Mouse (Mus musculus) intestine, postnatal 0 days (tissue): ENCODE results near the gene Whrn. TPM values are rescaled to one million over a fixed set of nuclear protein-coding genes. Genes with fewer than 3 reads are reported as not detected.

Experiments
- ATAC-seq: fragments of 200-750 bp; cut with Nextera tagmentation; 2 replicates; pipeline ENCODE4 v1.8.0; 2017; ENCODE audit warnings: mild to moderate bottlenecking, moderate TSS enrichment, moderate library complexity
- H3K27ac ChIP-seq: fragments of 300-500 bp; sonication (generic); 2 replicates; pipeline ENCODE4 v1.5.1; 2014; ENCODE audit warnings: mild to moderate bottlenecking, low read depth, low read length, moderate library complexity
- H3K27me3 ChIP-seq: fragments of 300-500 bp; sonication (generic); replicated peaks from 2 replicates; pipeline ENCODE4 v1.6.1; 2014; ENCODE audit warnings: low read length, mixed read lengths; ENCODE audit not compliant: control insufficient read depth, insufficient read depth
- H3K36me3 ChIP-seq: fragments of 300-500 bp; sonication (generic); 2 replicates; pipeline ENCODE4 v1.6.1; 2014; ENCODE audit warnings: mild to moderate bottlenecking, moderate library complexity; ENCODE audit not compliant: control insufficient read depth, insufficient read depth
- H3K4me1 ChIP-seq: fragments of 300-500 bp; sonication (generic); replicated peaks from 2 replicates; pipeline ENCODE4 v1.6.1; 2014; ENCODE audit warnings: antibody characterized with exemption, low read length, mixed read lengths; ENCODE audit not compliant: control insufficient read depth, insufficient read depth
- H3K4me2 ChIP-seq: fragments of 300-500 bp; sonication (generic); replicated peaks from 2 replicates; pipeline ENCODE4 v1.6.1; 2014; ENCODE audit warnings: low read depth, mild to moderate bottlenecking, moderate library complexity
- H3K4me3 ChIP-seq: fragments of 300-500 bp; sonication (generic); 2 replicates; pipeline ENCODE4 v1.5.1; 2014; ENCODE audit warnings: low read depth, low read length
- H3K9ac ChIP-seq: fragments of 300-500 bp; sonication (generic); 2 replicates; pipeline ENCODE4 v1.6.1; 2014; ENCODE audit warnings: mild to moderate bottlenecking, low read depth, low read length
- H3K9me3 ChIP-seq: fragments of 300-500 bp; sonication (generic); 2 replicates; pipeline ENCODE4 v1.6.1; 2016; ENCODE audit warnings: mixed run types; ENCODE audit not compliant: control insufficient read depth
- CTCF ChIP-seq: sonication (generic); IDR thresholded peaks from 2 replicates; pipeline ENCODE4 v1.5.1; 2016; ENCODE audit warnings: low read depth, mild to moderate bottlenecking, control low read depth, antibody characterized with exemption, moderate library complexity
- WGBS: fragments of 180-500 bp; shearing (Covaris S2); extraction: QIAGEN DNeasy Blood & Tissue Kit; methylation state at CpG from one replicate; pipeline ENCODE4 v1.1.7; 2014; 5-methylcytosine and 5-hydroxymethylcytosine counted together
- polyA plus RNA-seq: library from polyadenylated mRNA; unstranded; fragments of >200 nt; fragmentation: Nextera tagmentation; extraction: Ambion mirVana; gene quantifications from 2 replicates; pipeline ENCODE4 v1.2.1, GENCODE M21; 2015

Whrn gene
- polyA plus RNA-seq, 1 experiment from 2014 or later: 1.3 TPM

GRCm38 (mm10) chr4:63450551-63450950 lies 45.2 kb downstream of the Whrn start:
- Histone ChIP-seq H3K9me3 (peaks cover 7% of the 10 kb centered on the region; the same call in 1 of the 2 replicates), H3K36me3 (no peaks in the 10 kb centered on the region), H3K4me1 (no peaks in the 10 kb centered on the region), H3K27ac (no peak overlapping the region), H3K4me3 (no peak overlapping the region), H3K4me2 (no peak overlapping the region), H3K27me3 (no peaks in the 10 kb centered on the region), H3K9ac (no peak overlapping the region)
- TF ChIP-seq CTCF: no peak
- no peak for ATAC-seq
- 80% methylated on average over 5 of the region's 5 CpGs for WGBS

- Histone ChIP-seq H3K36me3 (no peaks in the 10 kb centered on the region), H3K4me2 (no peak overlapping the region), H3K4me1 (no peaks in the 10 kb centered on the region), H3K4me3 (no peak overlapping the region), H3K9me3 (peaks cover 7% of the 10 kb centered on the region; the same call in 1 of the 2 replicates), H3K27ac (no peak overlapping the region), H3K9ac (no peak overlapping the region), H3K27me3 (no peaks in the 10 kb centered on the region)
- WGBS: 83% methylated on average over 10 of the region's 10 CpGs
- no peak for TF ChIP-seq CTCF
- no peak for ATAC-seq
Measured at GRCm38 (mm10) chr4:63444362-63445066, 51.3 kb downstream of the Whrn start.

- Histone ChIP-seq H3K36me3 (no peaks in the 10 kb centered on the region), H3K9me3 (0 out of 2 replicates have a peak, but pooled peaks cover 4% of the 10 kb centered on the region), H3K27me3 (no peaks in the 10 kb centered on the region), H3K9ac (no peak overlapping the region), H3K27ac (no peak overlapping the region), H3K4me2 (no peak overlapping the region), H3K4me3 (no peak overlapping the region), H3K4me1 (no peaks in the 10 kb centered on the region)
- TF ChIP-seq CTCF: no peak
- no peak for ATAC-seq
- 93% methylated on average over 2 of the region's 2 CpGs for WGBS
Measured at GRCm38 (mm10) chr4:63443101-63443500, 52.7 kb downstream of the Whrn start.

- no peak for ATAC-seq
- no peak overlapping the region for H3K4me3 ChIP-seq
- H3K27me3 ChIP-seq: no peaks in the 10 kb centered on the region
- 0 out of 2 replicates have a peak, but pooled peaks cover 4% of the 10 kb centered on the region for H3K9me3 ChIP-seq
- no peaks in the 10 kb centered on the region for H3K4me1 ChIP-seq
- TF ChIP-seq CTCF: no peak
- WGBS: 92% methylated on average over 7 of the region's 7 CpGs
- no peaks in the 10 kb centered on the region for H3K36me3 ChIP-seq
- no peak overlapping the region for H3K9ac ChIP-seq
- no peak overlapping the region for H3K27ac ChIP-seq
- no peak overlapping the region for H3K4me2 ChIP-seq
Measured at GRCm38 (mm10) chr4:63441616-63442015, 54.2 kb downstream of the Whrn start.

- TF ChIP-seq CTCF: no peak
- Histone ChIP-seq H3K27ac (no peak overlapping the region), H3K36me3 (no peaks in the 10 kb centered on the region), H3K9me3 (no peaks in the 10 kb centered on the region), H3K4me1 (no peaks in the 10 kb centered on the region), H3K9ac (no peak overlapping the region), H3K4me2 (no peak overlapping the region), H3K4me3 (no peak overlapping the region), H3K27me3 (no peaks in the 10 kb centered on the region)
- WGBS: 73% methylated on average over 7 of the region's 7 CpGs
- ATAC-seq: no peak
Measured at GRCm38 (mm10) chr4:63440262-63440661, 55.5 kb downstream of the Whrn start.

- WGBS: 90% methylated on average over 5 of the region's 5 CpGs
- H3K27ac ChIP-seq: no peak overlapping the region
- TF ChIP-seq CTCF: no peak
- no peaks in the 10 kb centered on the region for H3K27me3 ChIP-seq
- no peaks in the 10 kb centered on the region for H3K36me3 ChIP-seq
- no peak overlapping the region for H3K4me2 ChIP-seq
- no peak for ATAC-seq
- H3K9me3 ChIP-seq: no peaks in the 10 kb centered on the region
- no peak overlapping the region for H3K9ac ChIP-seq
- no peaks in the 10 kb centered on the region for H3K4me1 ChIP-seq
- no peak overlapping the region for H3K4me3 ChIP-seq
Measured at GRCm38 (mm10) chr4:63437968-63438367, 57.8 kb downstream of the Whrn start.
